Mouse (Mus musculus) mesoderm, embryonic 11.5 days (tissue): Measurements from ENCODE around the gene Gm6904.
A peak's percentile ranks its signal among the peaks of the same experiment; 100 is the strongest.
"Not testable (repeated sequence)": the region's sequence is repeated elsewhere in the genome, so short reads cannot be mapped to it uniquely, and the experiment has no call there.

Source experiments
- DNase-seq: peaks from one replicate; pipeline ENCODE4 v3.0.0-alpha.2; 2012; ENCODE audit warnings: low read depth, low spot score

Gm6904 gene

GRCm38 (mm10) chr14:59260056-59260455 lies at the start of gene Gm6904:
Gene Gm6904 (minus strand): TSS chr14:59260216.
- DNase-seq, result no peak

GRCm38 (mm10) chr14:59297391-59297790 lies 37.4 kb upstream of the Gm6904 start, which contains the start of gene Phf11a:
Gene Phf11a (minus strand): TSS chr14:59297522.
- DNase-seq, result not testable (repeated sequence)

- DNase-seq, result not testable (repeated sequence)
These were observed 31.8 kb upstream of the Gm6904 start for GRCm38 (mm10) chr14:59291769-59292168.

- DNase-seq, result not testable (repeated sequence)
These were observed 14.9 kb upstream of the Gm6904 start for GRCm38 (mm10) chr14:59274961-59275360.

- DNase-seq, result not testable (repeated sequence)
These were observed 4.2 kb downstream of the Gm6904 start for GRCm38 (mm10) chr14:59255861-59256260.

GRCm38 (mm10) chr14:59250350-59250749 lies 9.7 kb downstream of the Gm6904 start:
- DNase-seq, result peak; percentile 7

GRCm38 (mm10) chr14:59233635-59234034 lies 26.4 kb downstream of the Gm6904 start:
- DNase-seq, result no peak

GRCm38 (mm10) chr14:59232003-59232402 lies 28.0 kb downstream of the Gm6904 start:
- DNase-seq, result no peak

- no peak for DNase-seq
These were observed 29.6 kb downstream of the Gm6904 start for GRCm38 (mm10) chr14:59230331-59230966.

GRCm38 (mm10) chr14:59229822-59230221 lies 30.2 kb downstream of the Gm6904 start:
- no peak for DNase-seq

- DNase-seq, result no peak
These were observed 33.8 kb downstream of the Gm6904 start for GRCm38 (mm10) chr14:59226240-59226639.

- no peak for DNase-seq
These were observed 40.8 kb downstream of the Gm6904 start for GRCm38 (mm10) chr14:59219241-59219640.

GRCm38 (mm10) chr14:59209816-59210215 lies 50.2 kb downstream of the Gm6904 start:
- DNase-seq, result no peak

- DNase-seq, result no peak
These were observed 51.0 kb downstream of the Gm6904 start for GRCm38 (mm10) chr14:59209003-59209402.

GRCm38 (mm10) chr14:59205976-59206583 lies 53.9 kb downstream of the Gm6904 start:
- DNase-seq, result no peak

- no peak for DNase-seq
These were observed 54.6 kb downstream of the Gm6904 start for GRCm38 (mm10) chr14:59205461-59205860.

GRCm38 (mm10) chr14:59201604-59202215 lies 58.3 kb downstream of the Gm6904 start:
- no peak for DNase-seq

GRCm38 (mm10) chr14:59200711-59201603 lies 59.1 kb downstream of the Gm6904 start, which contains the start of gene Rcbtb1:
Gene Rcbtb1 (plus strand): TSS chr14:59201209.
- peak; percentile 96 for DNase-seq
